Mouse (Mus musculus) liver, embryonic 14.5 days (tissue): ENCODE results near the gene AC129217.1.

Experiments
- CTCF ChIP-seq: IDR thresholded peaks from 2 replicates; pipeline ENCODE4 v1.5.1; 2016; ENCODE audit warnings: antibody characterized with exemption, low read depth, control low read depth
- EP300 ChIP-seq: IDR thresholded peaks from 2 replicates; pipeline ENCODE4 v1.6.1; 2016; ENCODE audit warnings: antibody characterized with exemption, low read depth

DNA sequence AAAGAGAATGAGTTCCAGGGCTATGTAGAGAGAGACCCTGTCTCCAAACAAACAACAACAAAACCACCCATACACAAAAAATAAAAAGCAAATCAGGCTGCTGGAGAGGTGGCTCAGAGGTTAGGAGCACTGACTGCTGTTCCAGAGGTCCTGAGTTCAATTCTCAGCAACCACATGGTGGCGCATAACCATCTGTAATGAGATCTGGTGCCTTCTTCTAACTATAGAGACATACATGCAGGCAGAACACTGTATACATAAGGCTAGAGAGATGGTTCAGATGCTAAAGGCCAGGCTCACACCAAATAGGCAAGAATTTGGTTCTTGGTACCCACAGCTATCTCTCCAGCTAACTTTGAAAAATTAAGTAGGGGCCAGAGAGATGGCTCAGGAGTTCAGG is 29.4 kb downstream of the AC129217.1 start:
- TF ChIP-seq CTCF (peak; percentile 70), EP300 (no peak)
